Mouse (Mus musculus) kidney, postnatal 0 days (tissue): ENCODE data around the gene Cd48. TPM values are rescaled to one million over a fixed set of nuclear protein-coding genes. Genes with fewer than 3 reads are reported as not detected.
A peak's percentile ranks its signal among the peaks of the same experiment; 100 is the strongest.

Experiments
- ATAC-seq: fragments of 200-750 bp; cut with Nextera tagmentation; replicated peaks from 2 replicates; pipeline ENCODE4 v1.8.0; 2017; ENCODE audit warnings: low read depth, moderate number of reproducible peaks, moderate TSS enrichment, moderate library complexity; ENCODE audit not compliant: low FRiP score
- DNase-seq: peaks from one replicate; pipeline ENCODE4 v3.0.0-alpha.2; 2016; ENCODE audit warnings: low spot score
- H3K27ac ChIP-seq: fragments of 300-500 bp; sonication (generic); 2 replicates; pipeline ENCODE4 v1.5.1; 2014; ENCODE audit warnings: mild to moderate bottlenecking
- H3K27me3 ChIP-seq: fragments of 300-500 bp; sonication (generic); 2 replicates; pipeline ENCODE4 v1.6.1; 2014; ENCODE audit warnings: low read length, mixed read lengths; ENCODE audit not compliant: insufficient read depth
- H3K36me3 ChIP-seq: fragments of 300-500 bp; sonication (generic); 2 replicates; pipeline ENCODE4 v1.6.1; 2014; ENCODE audit warnings: low read length, mixed read lengths; ENCODE audit not compliant: insufficient read depth
- H3K4me1 ChIP-seq: fragments of 300-500 bp; sonication (generic); replicated peaks from 2 replicates; pipeline ENCODE4 v1.6.1; 2014; ENCODE audit warnings: antibody characterized with exemption, low read length, mixed read lengths; ENCODE audit not compliant: insufficient read depth
- H3K4me2 ChIP-seq: fragments of 300-500 bp; sonication (generic); 2 replicates; pipeline ENCODE4 v1.6.1; 2014; ENCODE audit warnings: mild to moderate bottlenecking, low read length, moderate library complexity, mixed read lengths
- H3K4me3 ChIP-seq: fragments of 300-500 bp; sonication (generic); replicated peaks from 2 replicates; pipeline ENCODE4 v1.5.1; 2014; ENCODE audit warnings: low read depth, low read length
- H3K9ac ChIP-seq: fragments of 300-500 bp; sonication (generic); 2 replicates; pipeline ENCODE4 v1.6.1; 2014; ENCODE audit warnings: low read depth, low read length
- H3K9me3 ChIP-seq: fragments of 300-500 bp; sonication (generic); replicated peaks from 2 replicates; pipeline ENCODE4 v1.6.1; 2016; ENCODE audit warnings: low read length, inconsistent platforms, mixed read lengths
- CTCF ChIP-seq: IDR thresholded peaks from 2 replicates; pipeline ENCODE4 v1.5.1; 2016; ENCODE audit warnings: antibody characterized with exemption, low read depth, mild to moderate bottlenecking, moderate library complexity
- WGBS: fragments of 180-500 bp; shearing (Covaris S2); extraction: QIAGEN DNeasy Blood & Tissue Kit; methylation state at CpG from one replicate; pipeline ENCODE4 v1.1.7; 2014; 5-methylcytosine and 5-hydroxymethylcytosine counted together
- polyA plus RNA-seq: library from polyadenylated mRNA; unstranded; fragments of >200 nt; fragmentation: Nextera tagmentation; extraction: Ambion mirVana; gene quantifications from 2 replicates; pipeline ENCODE4 v1.2.1, GENCODE M21; 2015

The Cd48 gene
- 2.8 and 3.8 TPM in 2 replicates for polyA plus RNA-seq

DNA sequence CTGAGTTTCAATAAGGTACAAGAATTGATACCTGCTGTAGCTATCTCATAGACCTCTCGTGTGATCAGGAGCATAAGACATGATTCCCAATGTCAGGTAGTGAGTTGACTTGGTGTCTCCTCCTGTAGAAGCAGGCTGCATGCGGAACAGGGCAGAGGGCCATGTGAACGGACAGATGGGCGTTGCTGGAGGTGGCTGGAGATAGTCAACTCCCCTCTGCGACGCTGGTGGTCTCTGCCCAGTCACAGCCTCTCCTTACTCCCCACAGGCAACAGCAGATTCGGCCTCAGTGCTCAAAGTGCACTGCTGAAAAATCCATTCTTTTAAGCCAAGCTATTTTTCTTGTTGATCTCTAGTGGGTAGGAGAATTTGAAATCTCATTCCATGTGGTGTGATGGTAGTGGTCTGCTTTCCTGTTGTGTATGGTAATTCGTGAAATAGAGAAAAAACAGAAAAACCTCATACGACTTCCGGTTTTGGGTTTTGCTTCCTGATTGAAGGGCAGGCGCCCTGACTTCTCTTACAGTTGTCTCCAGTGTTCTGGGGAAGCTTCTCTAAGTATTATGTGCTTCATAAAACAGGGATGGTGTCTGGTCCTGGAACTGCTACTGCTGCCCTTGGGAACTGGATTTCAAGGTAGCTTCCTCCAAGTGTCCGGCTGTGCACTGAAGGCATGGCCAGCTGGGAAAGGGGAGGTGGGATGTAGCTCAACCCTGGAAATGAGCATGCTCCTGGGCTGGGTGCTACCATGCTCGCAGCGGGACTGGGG, at the start of gene Cd48:
Cd48 (plus strand) TSS at position 479 of the 769 bp plus-strand sequence.
- Histone ChIP-seq H3K27me3 (no peaks in the 10 kb centered on the region), H3K4me1 (no peaks in the 10 kb centered on the region), H3K9me3 (no peaks in the 10 kb centered on the region), H3K36me3 (no peaks in the 10 kb centered on the region), H3K4me2 (no peak within 1 kb of the TSS), H3K4me3 (no peak within 1 kb of the TSS), H3K27ac (no peak within 1 kb of the TSS), H3K9ac (no peak within 1 kb of the TSS)
- TF ChIP-seq CTCF, result no peak
- DNase-seq (no peak), ATAC-seq (no peak)
- whole genome bisulfite sequencing, result 85% methylated on average over 14 of the region's 14 CpGs

DNA sequence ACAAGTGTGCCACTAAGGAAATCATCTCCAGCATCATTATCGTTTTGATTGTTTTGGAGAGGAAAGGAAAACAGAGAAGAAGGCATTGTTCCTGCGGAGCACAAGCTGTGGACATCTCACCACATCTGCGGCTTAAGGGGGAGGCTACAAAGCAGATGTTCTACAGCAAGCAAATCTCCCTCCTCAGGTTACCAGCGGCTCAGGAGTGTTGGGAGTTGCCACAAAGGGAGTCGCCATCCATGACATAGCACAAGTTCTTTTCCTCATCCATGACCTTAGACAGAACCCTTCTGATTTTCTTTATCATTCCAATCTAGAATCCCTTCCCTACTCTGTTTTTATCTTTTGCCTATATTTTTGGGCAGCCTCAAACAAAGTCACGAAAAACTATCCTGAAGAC, 46.1 kb upstream of the Cd48 start:
- Histone ChIP-seq H3K4me3 (no peak overlapping the region), H3K9me3 (no peaks in the 10 kb centered on the region), H3K27me3 (no peaks in the 10 kb centered on the region), H3K27ac (no peak overlapping the region), H3K36me3 (no peaks in the 10 kb centered on the region), H3K9ac (no peak overlapping the region), H3K4me1 (no peaks in the 10 kb centered on the region), H3K4me2 (no peak overlapping the region)
- no peak for TF ChIP-seq CTCF
- 28% methylated on average over 6 of the region's 6 CpGs for WGBS
- no peak for ATAC-seq
- DNase-seq, result peak; percentile 57

DNA sequence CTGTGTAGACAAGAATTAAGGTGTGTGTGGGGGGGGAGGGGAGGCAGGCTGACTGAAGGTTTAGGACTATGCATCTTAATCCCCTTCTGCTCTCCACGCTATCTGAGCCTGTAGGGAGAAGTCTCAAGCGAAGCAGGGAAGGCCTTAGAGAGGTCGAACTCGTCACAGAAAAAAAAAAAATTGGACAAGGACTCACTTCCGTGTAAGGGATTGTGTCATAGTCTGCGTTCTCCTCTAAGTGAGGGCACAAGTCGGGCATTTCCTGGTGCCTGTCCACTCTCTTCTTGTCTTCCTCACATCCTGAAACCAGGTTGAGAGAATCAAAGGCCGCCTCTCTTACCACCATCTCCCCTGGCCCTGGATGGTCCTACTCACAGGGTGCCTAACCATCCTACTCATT, 44.7 kb upstream of the Cd48 start:
- H3K4me1 ChIP-seq, result no peaks in the 10 kb centered on the region
- H3K9me3 ChIP-seq, result no peaks in the 10 kb centered on the region
- no peak for DNase-seq
- H3K4me2 ChIP-seq, result no peak overlapping the region
- no peaks in the 10 kb centered on the region for H3K27me3 ChIP-seq
- no peak overlapping the region for H3K9ac ChIP-seq
- no peaks in the 10 kb centered on the region for H3K36me3 ChIP-seq
- no peak overlapping the region for H3K27ac ChIP-seq
- WGBS, result 77% methylated on average over 8 of the region's 8 CpGs
- no peak for TF ChIP-seq CTCF
- no peak for ATAC-seq
- H3K4me3 ChIP-seq, result no peak overlapping the region

GRCm38 (mm10) chr1:171638686-171639085, 43.1 kb upstream of the Cd48 start:
- no peak overlapping the region for H3K9ac ChIP-seq
- 63% methylated on average over 2 of the region's 2 CpGs for WGBS
- no peaks in the 10 kb centered on the region for H3K9me3 ChIP-seq
- no peak overlapping the region for H3K4me3 ChIP-seq
- H3K4me1 ChIP-seq, result no peaks in the 10 kb centered on the region
- H3K4me2 ChIP-seq, result no peak overlapping the region
- H3K27me3 ChIP-seq, result no peaks in the 10 kb centered on the region
- TF ChIP-seq CTCF, result no peak
- H3K27ac ChIP-seq, result no peak overlapping the region
- H3K36me3 ChIP-seq, result no peaks in the 10 kb centered on the region
- ATAC-seq, result no peak
- no peak for DNase-seq

DNA sequence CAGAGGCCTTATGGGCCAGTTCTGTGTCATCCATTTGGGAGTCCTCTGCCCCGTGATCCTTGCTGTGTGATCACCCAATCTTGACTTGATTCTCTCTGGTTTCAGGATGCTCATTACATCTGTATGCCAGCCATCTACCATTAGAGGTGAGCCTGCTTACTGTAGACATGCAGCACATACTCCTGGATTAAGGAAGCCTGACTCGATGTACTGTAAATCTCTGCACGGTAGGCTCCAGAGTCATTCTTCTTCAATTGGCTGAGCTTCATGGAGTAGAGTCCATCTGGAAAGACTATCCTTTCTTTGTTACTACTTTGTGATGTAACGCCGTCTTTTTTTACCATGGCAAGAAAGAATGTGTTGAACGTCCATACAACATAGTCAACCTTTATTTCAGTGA, 41.0 kb upstream of the Cd48 start:
- Histone ChIP-seq H3K4me3 (no peak overlapping the region), H3K9me3 (no peaks in the 10 kb centered on the region), H3K27ac (no peak overlapping the region), H3K9ac (no peak overlapping the region), H3K36me3 (no peaks in the 10 kb centered on the region), H3K27me3 (no peaks in the 10 kb centered on the region), H3K4me1 (no peaks in the 10 kb centered on the region), H3K4me2 (no peak overlapping the region)
- no peak for DNase-seq
- WGBS, result 92% methylated on average over 6 of the region's 6 CpGs
- no peak for ATAC-seq
- TF ChIP-seq CTCF, result no peak

- H3K9ac ChIP-seq, result no peak overlapping the region
- no peaks in the 10 kb centered on the region for H3K9me3 ChIP-seq
- H3K4me3 ChIP-seq, result no peak overlapping the region
- no peaks in the 10 kb centered on the region for H3K36me3 ChIP-seq
- DNase-seq (no peak), ATAC-seq (no peak)
- H3K27ac ChIP-seq, result no peak overlapping the region
- TF ChIP-seq CTCF, result no peak
- no peaks in the 10 kb centered on the region for H3K4me1 ChIP-seq
- WGBS, result 76% methylated on average over 7 of the region's 7 CpGs
- no peak overlapping the region for H3K4me2 ChIP-seq
- H3K27me3 ChIP-seq, result no peaks in the 10 kb centered on the region
Measured at GRCm38 (mm10) chr1:171643612-171644011, 38.2 kb upstream of the Cd48 start.
